Mouse (Mus musculus) urinary bladder, postnatal 10 days (tissue): ENCODE measurements around the gene Tmem102.

ENCODE experiments used
- DNase-seq: peaks from one replicate; pipeline ENCODE4 v3.0.0; 2022; ENCODE audit warnings: low spot score

Tmem102 gene

DNA sequence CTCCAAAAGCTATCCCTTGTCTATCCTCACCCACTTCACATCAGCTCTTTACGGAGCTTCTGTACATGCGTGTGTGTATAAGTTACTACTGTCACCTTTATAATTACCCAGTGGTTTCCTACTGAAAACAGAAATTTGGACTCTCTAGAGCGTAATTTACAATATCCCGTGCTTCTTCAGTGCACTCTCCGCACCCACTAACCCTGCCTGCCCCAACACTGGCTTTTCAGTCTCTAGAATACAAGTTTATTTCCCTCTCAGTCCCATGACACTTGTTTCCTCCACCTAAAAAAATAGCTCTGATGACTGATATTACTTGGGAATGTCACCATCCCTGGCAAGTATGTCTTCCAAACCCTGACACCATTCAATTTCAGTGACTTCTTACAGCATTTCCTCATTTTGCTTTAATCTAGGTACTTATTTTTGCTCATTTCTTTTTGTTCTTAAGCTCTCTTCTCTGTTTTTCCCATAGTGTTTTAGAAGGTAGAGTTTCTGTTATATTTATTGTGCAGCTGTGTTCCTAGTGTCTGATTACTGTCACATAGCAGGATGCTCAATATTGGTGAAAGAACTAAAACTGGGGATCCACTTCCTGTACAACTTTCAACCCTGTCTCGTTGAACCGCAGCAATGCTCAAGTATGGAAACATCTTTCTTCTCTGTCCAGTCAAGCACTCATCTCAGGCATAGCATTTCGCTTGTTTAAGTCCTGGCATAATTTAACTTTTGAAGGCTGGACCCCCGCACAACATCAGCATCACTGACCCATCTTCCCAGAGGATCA, 47.9 kb downstream of the Tmem102 start:
- no peak for DNase-seq

DNA sequence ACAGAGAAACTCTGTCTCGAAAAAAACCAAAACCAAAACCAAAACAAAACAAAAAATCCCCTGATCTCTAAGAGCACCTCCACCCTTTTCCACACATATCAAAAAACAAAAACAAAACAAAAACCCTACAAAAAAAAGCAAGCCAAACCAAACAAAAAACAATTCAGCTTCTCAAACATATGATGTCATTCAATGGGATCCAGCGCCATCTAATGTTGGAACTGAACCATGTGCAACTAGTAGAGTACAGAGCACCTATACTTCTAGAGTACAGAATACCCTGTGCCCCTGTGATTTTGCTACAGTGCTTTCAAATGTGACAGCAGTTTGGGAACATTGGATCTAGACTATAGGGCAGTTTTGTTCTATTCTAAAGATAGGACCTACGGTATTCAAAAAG, 50.7 kb downstream of the Tmem102 start:
- no peak for DNase-seq

DNA sequence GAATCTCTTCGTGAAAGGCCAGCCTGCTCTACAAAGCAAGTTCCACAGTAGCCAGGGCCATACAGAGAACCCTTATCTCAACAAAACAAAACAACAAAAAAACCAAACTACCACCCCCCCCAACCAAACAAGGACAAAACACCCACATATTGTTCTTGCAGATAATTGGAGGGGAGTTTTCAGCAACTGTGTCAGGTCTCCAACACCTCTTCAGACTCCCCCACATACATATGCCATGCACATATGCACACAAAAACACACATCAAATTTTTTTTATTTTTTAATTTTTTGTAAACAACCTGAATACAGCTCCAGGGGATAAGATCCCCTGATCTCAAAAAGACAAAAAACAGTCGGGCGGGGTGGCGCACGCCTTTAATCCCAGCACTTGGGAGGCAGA, 51.2 kb downstream of the Tmem102 start:
- no peak for DNase-seq
